Mouse (Mus musculus) heart, postnatal 0 days (tissue): ENCODE measurements around the gene St3gal3. TPM values are rescaled to one million over a fixed set of nuclear protein-coding genes. Genes with fewer than 3 reads are reported as not detected.

Source experiments
- ATAC-seq: fragments of 200-750 bp; cut with Nextera tagmentation; 2 replicates; pipeline ENCODE4 v1.8.0; 2017; ENCODE audit warnings: low read depth, moderate number of reproducible peaks, moderate library complexity; ENCODE audit not compliant: insufficient read depth
- DNase-seq: peaks from one replicate; pipeline ENCODE4 v3.0.0-alpha.2; 2016; ENCODE audit warnings: low spot score
- H3K27ac ChIP-seq: fragments of 300-500 bp; sonication (generic); 2 replicates; pipeline ENCODE4 v1.5.1; 2014; ENCODE audit warnings: low read depth, mild to moderate bottlenecking
- H3K27me3 ChIP-seq: fragments of 300-500 bp; sonication (generic); 2 replicates; pipeline ENCODE4 v1.6.1; 2014; ENCODE audit warnings: low read length, mixed read lengths; ENCODE audit not compliant: control insufficient read depth, insufficient read depth
- H3K36me3 ChIP-seq: fragments of 300-500 bp; sonication (generic); replicated peaks from 2 replicates; pipeline ENCODE4 v1.6.1; 2014; ENCODE audit warnings: low read length, mixed read lengths; ENCODE audit not compliant: control insufficient read depth, insufficient read depth
- H3K4me1 ChIP-seq: fragments of 300-500 bp; sonication (generic); 2 replicates; pipeline ENCODE4 v1.6.1; 2014; ENCODE audit warnings: antibody characterized with exemption; ENCODE audit not compliant: control insufficient read depth, insufficient read depth
- H3K4me2 ChIP-seq: fragments of 300-500 bp; sonication (generic); 2 replicates; pipeline ENCODE4 v1.6.1; 2014; ENCODE audit warnings: low read depth, mild to moderate bottlenecking, low read length, moderate library complexity
- H3K4me3 ChIP-seq: fragments of 300-500 bp; sonication (generic); 2 replicates; pipeline ENCODE4 v1.5.1; 2014; ENCODE audit warnings: low read depth, low read length
- H3K9ac ChIP-seq: fragments of 300-500 bp; sonication (generic); replicated peaks from 2 replicates; pipeline ENCODE4 v1.6.1; 2014; ENCODE audit warnings: low read depth, low read length, mixed read lengths
- H3K9me3 ChIP-seq: fragments of 300-500 bp; sonication (generic); replicated peaks from 2 replicates; pipeline ENCODE4 v1.6.1; 2016; ENCODE audit warnings: low read length; ENCODE audit not compliant: control insufficient read depth
- CTCF ChIP-seq: IDR thresholded peaks from 2 replicates; pipeline ENCODE4 v1.5.1; 2016; ENCODE audit warnings: antibody characterized with exemption, control low read depth, low read depth
- EP300 ChIP-seq: IDR thresholded peaks from 2 replicates; pipeline ENCODE4 v1.6.1; 2016; ENCODE audit warnings: antibody characterized with exemption, low read depth
- WGBS: fragments of 180-500 bp; shearing (Covaris S2); extraction: QIAGEN DNeasy Blood & Tissue Kit; methylation state at CpG from one replicate; pipeline ENCODE4 v1.1.7; 2014; 5-methylcytosine and 5-hydroxymethylcytosine counted together
- polyA plus RNA-seq: library from polyadenylated mRNA; unstranded; fragments of >200 nt; fragmentation: Nextera tagmentation; extraction: Ambion mirVana; gene quantifications from 2 replicates; pipeline ENCODE4 v1.2.1, GENCODE M21; 2015
- total RNA-seq: library from RNA; depleted of rRNA; stranded (reverse); fragments of >200 nt; gene quantifications from 2 replicates; pipeline ENCODE4 v1.2.3, GENCODE M21; 2014; ENCODE audit warnings: low replicate concordance

The St3gal3 gene
- total and polyA plus RNA-seq, 2 experiments from 2014 or later, result 8.2 to 44.5 TPM

- ATAC-seq, result peak; percentile 21; the same call in 1 of the 2 replicates
- no peaks in the 10 kb centered on the region for H3K36me3 ChIP-seq
Measured at GRCm38 (mm10) chr4:118108779-118109178, 25.9 kb downstream of the St3gal3 start.

GRCm38 (mm10) chr4:118105256-118106053 lies 29.3 kb downstream of the St3gal3 start:
- no peak overlapping the region for H3K27ac ChIP-seq
- no peak for TF ChIP-seq CTCF
- no peak for TF ChIP-seq EP300
- no peak overlapping the region for H3K4me2 ChIP-seq
- 75% methylated on average over 3 of the region's 3 CpGs for WGBS
- ATAC-seq (no peak), DNase-seq (no peak)
- no peak overlapping the region for H3K9ac ChIP-seq
- no peaks in the 10 kb centered on the region for H3K36me3 ChIP-seq
- no peak overlapping the region for H3K4me3 ChIP-seq
- H3K9me3 ChIP-seq, result no peaks in the 10 kb centered on the region
- H3K4me1 ChIP-seq, result peaks cover 13% of the 10 kb centered on the region
- H3K27me3 ChIP-seq, result no peaks in the 10 kb centered on the region

More at GRCm38 (mm10) chr4:118108779-118109178, 25.9 kb downstream of the St3gal3 start:
- H3K4me1 ChIP-seq, result peaks cover 13% of the 10 kb centered on the region
- H3K4me3 ChIP-seq, result no peak overlapping the region
- H3K27me3 ChIP-seq, result no peaks in the 10 kb centered on the region
- H3K9ac ChIP-seq, result no peak overlapping the region
- H3K4me2 ChIP-seq, result no peak overlapping the region
- peak; percentile 11 for DNase-seq
- no peak for TF ChIP-seq CTCF
- no peak for TF ChIP-seq EP300
- no peaks in the 10 kb centered on the region for H3K9me3 ChIP-seq
- WGBS, result 56% methylated on average over 7 of the region's 7 CpGs
- H3K27ac ChIP-seq, result no peak overlapping the region

- no peak overlapping the region for H3K4me3 ChIP-seq
- H3K27ac ChIP-seq, result no peak overlapping the region
- ATAC-seq (no peak), DNase-seq (no peak)
- no peaks in the 10 kb centered on the region for H3K36me3 ChIP-seq
- 65% methylated on average over 8 of the region's 8 CpGs for WGBS
- H3K9ac ChIP-seq, result no peak overlapping the region
- TF ChIP-seq CTCF (no peak), EP300 (no peak)
- H3K4me2 ChIP-seq, result no peak overlapping the region
- no peaks in the 10 kb centered on the region for H3K9me3 ChIP-seq
- H3K27me3 ChIP-seq, result no peaks in the 10 kb centered on the region
- H3K4me1 ChIP-seq, result no peaks in the 10 kb centered on the region
Measured at GRCm38 (mm10) chr4:118103280-118103830, 31.4 kb downstream of the St3gal3 start.

GRCm38 (mm10) chr4:118101497-118101896 lies 33.2 kb downstream of the St3gal3 start:
- WGBS, result 59% methylated on average over 6 of the region's 6 CpGs
- no peaks in the 10 kb centered on the region for H3K4me1 ChIP-seq
- DNase-seq (no peak), ATAC-seq (no peak)
- H3K4me2 ChIP-seq, result no peak overlapping the region
- H3K27ac ChIP-seq, result no peak overlapping the region
- no peak overlapping the region for H3K9ac ChIP-seq
- no peaks in the 10 kb centered on the region for H3K36me3 ChIP-seq
- no peaks in the 10 kb centered on the region for H3K9me3 ChIP-seq
- no peaks in the 10 kb centered on the region for H3K27me3 ChIP-seq
- TF ChIP-seq EP300, result no peak
- no peak overlapping the region for H3K4me3 ChIP-seq

GRCm38 (mm10) chr4:118099637-118100364 lies 34.9 kb downstream of the St3gal3 start:
- Histone ChIP-seq H3K4me3 (no peak overlapping the region), H3K36me3 (no peaks in the 10 kb centered on the region), H3K27me3 (no peaks in the 10 kb centered on the region), H3K9me3 (no peaks in the 10 kb centered on the region), H3K27ac (no peak overlapping the region), H3K9ac (no peak overlapping the region), H3K4me2 (no peak overlapping the region), H3K4me1 (no peaks in the 10 kb centered on the region)
- WGBS, result 83% methylated on average over 8 of the region's 8 CpGs
- ATAC-seq, result no peak
- TF ChIP-seq EP300 (no peak), CTCF (no peak)
- DNase-seq, result no peak
